Mouse (Mus musculus) B cell, adult 2 months (primary cell): Measurements from ENCODE around the gene Parp16.
A peak's percentile ranks its signal among the peaks of the same experiment; 100 is the strongest.
"Not testable (repeated sequence)": the region's sequence is repeated elsewhere in the genome, so short reads cannot be mapped to it uniquely, and the experiment has no call there.

Experiments used
- DNase-seq, 2 experiments: peaks; one replicate each; pipeline ENCODE4 v3.0.0; 2022

Parp16 gene

DNA sequence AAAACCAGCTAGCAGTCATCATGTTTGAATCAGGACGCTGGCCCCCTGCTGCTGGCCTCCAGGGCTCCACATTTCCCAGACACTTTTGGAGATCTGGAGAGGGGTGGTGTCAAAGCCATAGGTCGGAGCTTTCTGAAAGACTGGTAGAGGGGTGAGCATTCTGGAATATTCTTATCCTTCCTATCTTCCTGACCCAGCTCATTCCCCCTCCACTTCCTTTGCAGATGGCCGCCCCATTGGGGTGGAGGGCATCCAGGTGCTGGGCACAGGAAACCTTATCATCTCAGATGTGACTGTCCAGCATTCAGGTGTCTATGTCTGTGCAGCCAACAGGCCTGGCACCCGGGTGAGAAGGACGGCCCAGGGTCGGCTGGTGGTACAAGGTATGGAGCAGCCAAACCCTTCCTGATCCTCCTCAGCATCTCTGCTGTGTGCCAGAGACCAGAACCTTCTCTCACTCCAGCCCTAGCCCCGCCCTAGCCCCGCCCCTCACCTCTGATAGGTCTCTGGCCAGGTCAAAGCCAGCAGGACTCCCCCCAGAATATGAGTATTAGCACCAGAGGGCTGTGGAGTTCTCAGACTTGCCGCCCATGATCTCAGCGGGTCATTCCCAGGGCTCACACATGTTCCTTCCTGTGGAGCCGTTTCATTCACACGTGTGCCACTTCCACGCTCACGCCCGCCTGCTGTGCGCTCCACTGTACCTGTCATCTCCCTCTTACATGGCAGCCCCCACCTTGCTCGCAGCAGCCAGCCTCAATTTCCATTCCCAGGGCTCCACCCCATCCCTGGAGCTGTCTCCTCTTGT, 15.1 kb upstream of the Parp16 start:
- DNase-seq: peak in 1 of 2 experiments; percentile 12

DNA sequence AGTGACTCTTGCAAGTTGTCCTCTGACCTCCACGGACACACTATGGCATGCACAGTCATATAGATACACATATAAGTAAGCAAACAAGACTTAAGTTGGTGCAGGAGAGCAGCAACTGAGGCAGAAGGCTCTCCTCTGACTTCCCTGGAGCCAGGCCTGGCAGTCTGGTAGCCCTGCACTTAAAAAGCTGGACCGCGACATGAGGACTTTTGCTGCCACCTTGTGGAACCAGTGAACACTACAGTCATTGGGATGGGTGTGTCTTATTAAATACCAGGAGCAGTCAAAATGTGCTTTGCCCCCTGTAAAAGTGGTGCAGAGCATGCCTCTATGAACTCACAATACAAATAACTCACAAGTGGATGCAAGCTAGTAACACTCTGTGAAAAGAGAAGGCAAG, 6.6 kb upstream of the Parp16 start:
- DNase-seq: peak; percentile 85 to 86

DNA sequence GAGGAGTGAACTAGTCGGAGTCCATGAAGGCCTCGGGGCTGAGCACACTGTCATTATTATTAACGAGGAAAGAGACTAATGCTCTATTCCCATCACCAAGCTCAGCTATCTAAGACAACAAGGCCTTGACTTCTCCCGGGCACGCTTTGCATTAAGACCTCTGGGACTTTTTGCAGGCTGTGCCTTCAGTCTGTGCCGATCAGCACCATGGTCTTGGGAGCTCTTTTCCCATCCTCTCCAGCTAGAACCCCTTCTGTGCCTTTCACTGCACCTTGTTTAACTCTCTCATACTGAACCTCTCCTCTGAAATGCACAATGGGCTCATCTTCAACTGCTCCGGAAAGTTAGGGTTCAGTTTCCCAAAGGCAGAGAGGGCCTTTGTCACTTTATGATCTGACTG, 4.8 kb upstream of the Parp16 start:
- no peak for DNase-seq

DNA sequence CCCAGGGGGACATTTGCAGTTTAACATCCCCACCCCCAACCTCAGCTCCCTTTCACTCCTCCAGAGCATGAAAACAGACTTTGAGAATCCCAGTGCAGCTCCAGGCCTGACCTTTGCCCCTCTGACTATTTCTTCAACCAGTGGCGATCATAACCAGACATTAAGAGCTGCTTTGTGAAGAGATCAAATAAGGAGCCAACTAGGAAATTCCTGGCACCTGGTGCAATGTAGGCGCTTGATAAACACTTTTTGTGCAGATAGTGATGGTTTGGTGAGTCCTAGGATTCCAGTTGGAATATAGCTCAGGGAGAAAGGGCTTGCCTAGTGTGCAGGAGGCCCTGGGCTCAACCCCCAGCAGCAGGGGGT, 3.8 kb upstream of the Parp16 start:
- DNase-seq: no peak

DNA sequence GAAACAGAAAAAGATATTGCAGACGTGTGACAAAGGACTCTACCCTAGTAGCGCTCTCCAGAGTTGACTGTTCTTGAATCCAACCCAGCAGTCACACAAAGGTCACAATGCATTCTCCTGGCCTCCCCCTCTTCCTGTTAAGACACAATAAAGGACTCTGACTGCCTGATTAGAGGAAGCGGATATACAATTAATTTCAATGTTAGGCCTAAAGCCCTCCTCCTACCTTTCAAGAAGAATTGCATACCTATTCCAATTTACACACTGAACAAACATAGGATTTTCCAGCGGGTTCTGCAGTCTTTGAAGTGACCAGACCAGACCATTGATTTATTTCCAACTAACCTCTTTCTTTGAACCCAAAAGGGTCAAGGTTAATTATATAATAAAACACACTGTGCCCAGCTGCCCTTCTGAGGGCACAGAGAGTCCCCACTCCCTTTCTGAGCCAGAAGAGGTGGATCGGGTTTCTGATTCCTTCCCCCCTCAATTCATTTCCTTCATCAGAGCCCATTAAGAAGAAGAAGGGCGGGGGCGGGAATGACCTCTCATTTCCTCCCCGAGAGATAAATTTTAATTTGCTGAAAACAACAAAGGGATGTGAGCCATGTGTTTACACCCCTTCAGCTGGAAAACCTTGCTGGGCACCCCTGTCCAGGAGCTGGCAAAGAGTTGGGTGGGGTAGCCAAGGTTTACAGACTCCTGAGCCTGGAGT, 3.2 kb upstream of the Parp16 start:
- DNase-seq: no peak

DNA sequence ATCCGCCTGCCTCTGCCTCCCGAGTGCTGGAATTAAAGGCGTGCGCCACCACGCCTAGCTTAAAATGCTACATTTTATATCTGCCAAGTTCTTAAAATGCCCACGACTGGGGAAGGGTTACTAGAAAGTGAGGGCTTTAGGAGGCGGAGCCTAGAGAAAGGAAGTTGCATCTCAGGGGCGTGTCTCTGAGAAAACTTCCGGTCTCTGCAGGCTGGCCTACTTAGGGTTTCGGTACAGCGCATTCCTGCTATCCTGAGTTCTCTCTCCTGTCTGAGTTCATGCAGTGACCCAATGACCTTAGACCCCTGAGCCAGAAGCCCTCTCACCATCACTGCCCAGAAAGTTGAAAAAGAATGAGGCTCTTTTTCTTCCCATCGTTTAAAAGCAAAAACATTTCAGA, 1.9 kb upstream of the Parp16 start:
- peak in 1 of 2 experiments; percentile 42 for DNase-seq

DNA sequence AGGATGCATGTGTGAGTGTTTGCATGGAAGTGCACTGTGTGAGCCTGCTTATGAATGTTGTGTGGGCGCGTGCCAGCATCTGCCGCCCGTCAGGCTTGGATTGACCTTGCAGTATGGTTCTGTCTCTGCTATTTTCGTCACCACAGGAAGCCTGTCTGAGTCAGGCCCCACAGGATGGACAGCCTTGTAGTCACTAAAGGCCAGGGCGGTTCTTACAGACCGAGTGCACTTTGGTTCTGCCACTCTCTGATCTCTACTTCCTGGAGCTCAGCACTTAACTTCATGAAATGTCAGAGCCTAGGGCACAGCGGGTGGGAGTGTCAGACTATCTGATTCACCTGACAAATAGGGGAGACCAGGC, 448 bp downstream of the Parp16 start:
- DNase-seq: peak; percentile 47 to 56

DNA sequence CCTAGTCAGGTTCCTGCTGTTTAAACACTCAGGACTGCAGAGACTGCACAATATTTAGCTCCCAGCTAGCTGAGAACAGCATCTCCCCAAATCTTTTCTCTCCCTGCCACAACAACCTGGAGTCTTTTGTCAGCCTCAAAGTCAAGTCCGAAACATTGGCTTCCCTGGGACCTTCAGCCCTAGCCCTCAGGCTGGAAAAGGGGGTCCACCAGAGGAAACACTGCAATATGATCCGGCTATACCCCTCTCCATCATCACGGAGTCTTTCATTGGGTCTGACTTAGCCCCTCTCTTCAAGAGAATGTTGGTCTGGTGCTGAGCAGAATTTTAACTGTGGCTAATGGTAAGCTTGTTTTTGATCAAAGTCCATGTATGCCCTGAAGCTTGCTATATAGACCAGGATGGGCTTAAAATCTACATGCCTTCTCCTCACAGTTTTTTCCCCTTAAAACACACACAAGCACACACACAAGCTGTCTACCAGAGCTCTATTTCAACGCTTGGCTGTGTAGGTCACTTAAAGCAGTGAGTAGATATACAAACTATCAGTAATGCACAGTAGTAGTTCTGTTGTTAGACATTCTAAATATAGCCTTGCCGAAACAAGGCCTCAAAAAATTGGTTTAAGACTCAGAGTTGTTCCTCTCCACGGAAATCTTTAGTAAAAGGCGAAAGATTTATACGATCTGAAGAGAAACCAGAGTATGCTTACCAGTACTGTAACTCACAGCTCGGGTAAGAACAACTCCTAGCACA, 1.0 kb downstream of the Parp16 start:
- DNase-seq: peak in 1 of 2 experiments; percentile 27

DNA sequence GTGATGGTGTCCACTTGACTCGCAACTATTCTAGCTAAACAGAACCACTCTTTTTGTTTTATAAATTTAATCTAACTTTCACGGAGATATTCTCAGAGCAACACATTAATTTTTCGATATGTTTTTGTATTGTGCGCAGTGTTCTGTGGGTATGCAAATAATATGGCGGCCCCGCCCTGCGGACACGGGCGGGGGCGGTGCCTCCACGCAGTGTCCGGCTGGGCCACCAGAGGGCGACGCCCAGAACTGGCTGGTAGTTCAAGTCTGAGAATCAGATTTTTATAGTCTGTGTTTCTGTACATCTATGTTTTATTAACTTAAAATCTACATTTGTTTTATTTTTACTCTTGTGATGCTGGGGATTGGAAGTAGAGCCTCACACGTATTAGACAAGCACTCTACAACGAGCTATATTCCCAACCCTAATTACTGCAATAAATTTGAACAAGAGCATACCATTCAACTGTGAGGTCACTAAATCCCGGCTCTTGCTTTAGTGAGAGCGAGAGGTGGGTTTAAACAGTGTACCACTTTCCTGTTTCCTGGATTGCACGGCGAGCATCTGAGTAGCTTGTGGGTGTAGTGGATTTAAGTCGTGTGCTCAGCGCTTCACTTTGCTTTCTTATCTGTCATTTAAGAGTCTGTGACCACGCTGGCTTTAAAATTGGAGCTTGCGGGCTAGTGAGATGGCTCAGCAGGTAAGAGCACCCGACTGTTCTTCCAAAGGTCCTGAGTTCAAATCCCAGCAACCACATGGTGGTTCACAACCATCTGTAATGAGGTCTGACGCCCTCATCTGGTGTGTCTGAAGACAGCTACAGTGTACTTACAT, 1.8 kb downstream of the Parp16 start:
- DNase-seq: peak; percentile 97 to 98

DNA sequence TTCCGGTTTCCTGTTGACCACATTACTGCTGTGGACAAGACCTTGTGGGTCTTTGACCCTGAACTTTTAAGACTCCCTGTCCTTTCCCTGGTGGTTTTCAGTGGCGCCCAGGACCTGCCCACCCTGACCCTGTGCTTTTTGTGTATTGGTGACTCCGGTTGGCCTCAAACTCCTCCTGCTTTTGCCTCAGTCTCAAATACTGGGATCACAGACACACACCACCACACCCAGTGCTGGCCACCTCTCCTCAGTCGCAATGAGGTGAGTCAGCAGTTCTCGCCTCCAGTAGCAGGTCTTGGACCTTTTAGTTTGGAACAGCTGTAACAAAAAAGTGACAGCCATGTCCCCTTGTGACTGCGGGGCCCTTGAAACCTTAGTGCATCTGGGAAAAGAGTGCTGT, 2.7 kb downstream of the Parp16 start:
- no peak for DNase-seq

DNA sequence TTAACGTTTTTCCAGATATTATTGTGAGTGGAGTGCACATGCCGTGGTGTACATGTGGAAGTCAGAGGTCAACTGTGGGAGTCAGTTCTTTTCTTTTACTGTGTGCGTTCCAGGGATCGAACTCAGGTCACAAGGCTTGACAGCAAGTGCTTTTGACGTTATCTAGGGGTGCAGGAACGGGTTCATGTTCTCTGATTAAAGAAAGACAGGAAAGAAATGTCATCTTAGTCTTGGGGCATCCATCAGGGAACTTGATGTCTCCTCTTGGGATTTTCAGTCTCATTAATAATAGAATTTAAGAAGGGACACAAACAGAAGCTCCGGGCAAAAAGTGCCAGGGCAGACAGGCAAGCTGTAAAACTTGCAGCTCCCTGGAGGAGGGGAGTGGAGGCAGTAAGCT, 4.6 kb downstream of the Parp16 start:
- no peak for DNase-seq

DNA sequence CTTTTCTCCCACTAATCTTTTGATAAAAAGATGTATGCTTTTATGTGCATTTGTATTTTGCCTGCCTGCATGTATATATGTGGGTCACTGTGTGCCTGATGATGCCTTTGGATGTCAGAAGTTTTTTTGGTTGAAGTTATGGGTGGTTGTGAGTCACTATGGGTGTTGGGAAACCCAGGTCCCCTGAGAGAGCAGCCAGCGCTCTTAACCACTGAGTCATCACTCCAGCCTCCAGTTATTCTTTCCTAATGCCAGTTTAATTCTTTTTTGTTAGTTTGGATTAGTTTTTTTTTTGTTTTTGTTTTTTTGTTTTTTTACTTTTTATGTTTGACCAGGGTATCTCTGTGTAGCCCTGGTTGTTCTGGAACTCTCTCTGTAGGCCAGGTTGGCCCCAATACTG, 5.5 kb downstream of the Parp16 start:
- DNase-seq: peak in 1 of 2 experiments; percentile 32

DNA sequence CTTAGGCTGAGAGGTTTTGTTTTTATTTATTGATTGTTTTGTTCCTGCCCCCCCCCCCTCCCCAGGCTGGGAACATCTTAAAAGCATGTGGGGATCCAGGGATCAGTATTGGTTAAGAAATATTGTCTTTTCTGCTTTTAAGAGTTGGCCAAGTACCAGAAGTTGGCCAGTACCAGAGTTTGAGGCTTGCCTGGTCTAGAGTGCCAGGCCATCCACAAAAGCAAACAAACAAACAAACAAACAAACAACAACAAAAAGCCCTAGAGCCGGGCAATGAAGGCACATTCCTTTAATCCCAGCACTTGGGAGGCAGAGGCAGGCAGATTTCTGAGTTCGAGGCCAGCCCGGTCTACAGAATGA, 5.8 kb downstream of the Parp16 start:
- DNase-seq: no peak

DNA sequence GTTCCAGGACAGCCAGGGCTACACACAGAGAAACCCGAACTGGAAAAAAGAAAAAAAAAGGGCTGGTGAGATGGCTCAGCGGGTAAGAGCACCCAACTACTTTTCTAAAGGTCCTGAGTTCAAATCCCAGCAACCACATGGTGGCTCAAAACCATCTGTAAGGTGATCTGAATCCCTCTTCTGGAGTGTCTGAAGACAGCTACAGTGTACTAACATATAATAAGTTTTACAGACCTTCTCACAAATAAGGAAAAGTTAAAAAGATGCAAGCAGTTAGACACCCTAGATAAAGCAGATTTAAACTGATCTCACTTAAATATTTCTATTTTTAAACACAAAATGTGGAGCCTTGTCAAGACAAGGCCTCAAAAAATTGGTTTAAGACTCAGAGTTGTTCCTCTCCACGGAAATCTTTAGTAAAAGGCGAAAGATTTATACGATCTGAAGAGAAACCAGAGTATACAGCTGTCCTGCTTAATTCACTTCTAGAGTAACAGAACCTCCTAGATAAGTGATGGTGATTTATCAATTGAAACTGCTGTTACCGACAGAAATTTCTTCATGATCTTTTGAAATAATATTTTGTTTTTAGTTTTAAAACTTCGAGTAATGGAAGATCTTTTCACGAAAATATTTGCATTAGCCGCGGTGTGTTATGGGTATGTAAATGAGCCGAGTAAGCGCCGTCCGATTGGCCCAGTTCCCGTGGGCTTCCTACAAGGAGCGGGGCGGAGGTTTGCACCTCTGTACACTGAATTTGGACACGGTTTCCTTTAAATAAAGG, 6.4 kb downstream of the Parp16 start:
- peak; percentile 86 to 89 for DNase-seq

DNA sequence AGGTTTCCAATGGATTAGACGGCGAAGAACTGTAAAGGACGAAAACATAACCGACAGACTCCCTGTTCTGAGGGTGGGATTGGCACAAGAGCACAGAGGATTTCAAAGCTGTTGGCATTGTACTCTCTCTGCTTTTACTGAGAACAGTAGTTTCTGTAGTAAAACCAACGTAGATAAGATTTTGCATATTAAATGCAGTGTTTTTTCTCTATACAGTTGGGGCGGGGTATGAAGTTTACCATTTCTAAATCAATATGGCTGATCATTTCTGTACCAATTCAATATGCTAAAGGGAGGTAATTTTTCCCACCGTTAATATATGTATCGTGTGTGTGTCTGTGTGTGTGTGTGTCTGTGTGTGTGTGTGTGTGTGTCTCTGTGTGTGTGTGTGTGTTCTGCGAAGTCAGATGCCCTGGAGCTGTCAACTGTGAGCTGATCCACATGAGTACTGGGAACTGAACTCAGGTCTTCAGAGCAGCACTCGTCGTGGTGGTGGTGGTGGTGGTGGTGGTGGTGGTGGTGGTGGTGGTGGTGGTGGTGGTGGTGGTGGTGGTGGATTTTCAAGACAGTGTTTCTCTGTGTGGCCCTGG, 7.1 kb downstream of the Parp16 start:
- no peak for DNase-seq

DNA sequence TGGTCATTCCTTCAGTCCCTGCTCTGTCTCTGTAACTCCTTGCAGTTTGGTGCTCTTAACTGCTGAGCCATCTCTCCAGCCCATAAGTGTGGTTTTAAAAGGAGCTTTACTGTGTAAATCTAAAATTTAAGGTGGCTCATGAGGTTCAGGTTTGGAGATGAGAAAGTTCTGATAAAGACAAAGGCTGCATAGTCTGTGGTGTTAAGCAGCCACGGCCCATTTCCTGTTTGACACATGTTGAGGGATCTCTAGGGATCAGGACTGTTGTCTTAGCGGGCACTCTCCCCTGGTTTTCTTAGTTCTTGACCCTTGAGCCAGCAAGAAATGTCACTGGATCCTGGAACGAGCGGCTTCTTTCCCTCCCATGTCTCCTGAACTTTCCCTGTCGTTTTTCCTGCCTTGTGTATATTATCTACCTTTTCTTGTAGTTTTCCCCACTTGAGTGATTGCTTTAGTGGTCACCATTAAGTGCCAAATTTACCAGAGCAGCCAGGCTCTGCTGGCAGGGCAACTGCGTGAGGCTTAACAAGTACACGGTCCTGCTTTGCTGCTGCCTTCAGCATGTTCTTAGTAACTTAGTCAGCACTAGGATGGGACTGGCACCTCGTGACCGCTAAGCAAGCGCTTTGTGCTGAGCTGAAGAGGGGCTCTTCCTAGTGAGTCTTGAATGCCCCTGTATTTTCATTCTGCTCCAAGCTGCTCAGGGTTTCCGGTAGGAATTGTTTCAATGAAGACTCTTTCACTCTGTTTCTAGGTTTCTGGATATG, 10.1 kb downstream of the Parp16 start:
- DNase-seq: no peak

DNA sequence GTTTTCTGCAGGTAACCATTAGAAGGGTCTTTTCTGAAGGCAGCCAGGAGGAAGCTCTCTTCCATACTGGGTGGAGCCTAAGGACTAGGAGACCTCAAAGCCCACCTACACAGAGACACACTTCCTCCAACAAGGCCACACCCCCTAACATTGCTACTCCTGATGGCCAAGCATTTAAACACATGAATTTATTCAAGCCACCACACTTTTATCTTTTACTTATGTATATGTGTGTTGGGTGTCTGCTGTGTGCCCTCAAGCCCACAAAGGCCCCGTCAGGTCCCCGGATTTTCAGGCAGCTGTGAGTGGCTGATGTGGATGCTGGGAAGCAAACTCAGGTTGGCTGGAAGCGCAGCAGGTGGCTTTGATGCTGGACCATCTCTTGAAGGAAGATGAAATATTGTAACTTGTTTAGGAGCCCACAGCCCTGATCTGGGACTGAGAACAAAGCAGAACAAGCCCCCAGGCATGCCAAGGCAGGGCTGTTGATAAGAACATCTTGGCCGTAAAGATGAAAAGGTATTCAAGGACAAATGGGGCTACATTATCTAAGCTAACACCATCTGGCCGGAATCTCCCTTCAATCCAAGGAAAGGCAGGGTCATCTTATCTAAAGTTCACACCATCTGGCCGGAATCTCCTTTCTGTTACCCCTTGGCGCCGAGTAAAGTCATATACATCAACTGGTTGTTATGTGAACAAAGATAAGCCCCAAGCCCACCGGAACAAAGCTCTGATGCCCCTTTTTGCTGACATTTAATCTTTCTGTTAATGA, 12.1 kb downstream of the Parp16 start:
- not testable (repeated sequence) for DNase-seq

DNA sequence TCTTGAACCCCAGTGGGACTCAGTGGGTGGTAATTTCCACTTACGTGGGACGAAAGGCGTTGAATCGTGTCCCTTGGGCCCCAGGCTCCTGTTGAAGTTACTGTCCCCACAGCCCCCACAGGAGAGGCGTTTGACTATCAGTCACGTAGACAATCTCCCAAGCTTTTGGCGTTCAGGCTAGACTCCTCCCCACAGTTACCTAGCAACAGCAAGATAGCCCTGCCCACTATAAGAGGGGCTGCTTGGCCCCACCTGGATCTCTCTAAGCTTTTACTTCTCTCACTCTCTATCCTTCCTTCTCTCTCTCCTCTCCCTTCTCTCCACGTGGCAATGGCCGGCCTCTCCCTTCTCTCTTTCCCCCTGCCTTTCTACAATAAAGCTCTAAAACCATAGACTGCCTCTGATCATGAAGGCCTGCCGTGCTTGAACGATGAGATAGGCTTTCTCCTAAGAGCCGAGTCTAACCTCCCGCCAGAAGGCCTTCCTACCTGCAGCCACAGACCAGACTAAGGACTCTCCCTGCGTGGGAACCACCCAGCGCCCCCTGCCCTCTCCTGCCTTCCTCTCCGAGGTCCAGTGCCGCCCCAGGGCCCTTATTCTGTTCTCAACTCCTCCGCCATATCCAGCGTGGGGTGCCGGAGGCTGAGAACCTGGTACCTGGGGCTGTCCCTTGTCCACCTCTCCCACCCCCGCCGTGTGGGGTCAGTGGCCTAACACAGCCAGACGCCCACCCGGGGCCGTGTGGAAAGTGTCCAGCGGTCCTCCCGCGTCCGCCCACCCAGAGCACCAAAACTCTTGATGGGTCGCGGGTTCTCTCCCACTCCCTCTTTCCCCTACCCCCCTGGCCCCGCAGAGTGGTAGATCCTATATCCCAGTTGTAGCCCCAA, 13.4 kb downstream of the Parp16 start:
- DNase-seq: peak; percentile 44 to 58

DNA sequence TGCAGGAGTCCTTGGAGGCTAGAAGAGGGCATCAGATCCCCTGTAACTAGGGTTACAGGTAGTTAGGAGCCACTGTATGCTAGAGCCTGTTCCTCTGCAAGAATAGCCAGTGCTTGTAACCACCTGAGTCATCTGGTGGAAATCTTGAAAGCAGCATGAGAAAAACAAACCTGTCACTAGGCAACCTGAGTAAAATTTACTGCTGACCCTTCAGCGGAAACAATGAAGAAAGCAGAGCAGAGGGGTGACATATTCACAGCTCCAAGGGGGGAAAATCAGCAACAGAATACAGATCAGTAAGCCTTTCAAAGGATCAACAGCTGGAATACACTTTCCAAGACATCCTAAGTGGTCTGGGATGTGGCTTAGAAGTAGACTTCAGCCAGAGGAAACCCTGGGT, 16.4 kb downstream of the Parp16 start:
- DNase-seq: no peak
